Mouse (Mus musculus): ENCODE measurements at regions not wholly inside any gene's neighbourhood (a gene's known extent, or its start where the extent isn't known, plus 50 kb on each side); places are given as distances from the start of the nearest gene placed in this dataset.

- DNase-seq = no peak
Observed at GRCm38 (mm10) chr1:28229611-28230010, 550.4 kb downstream of the Gm597 start.

- peak; percentile 54 to 73 for DNase-seq
Observed at GRCm38 (mm10) chr1:28214243-28215038, 565.6 kb downstream of the Gm597 start.

Data from layer of hippocampus, postnatal 36 days (tissue).